Mouse (Mus musculus): Measurements from ENCODE around the gene Hunk. TPM values are rescaled to one million over a fixed set of nuclear protein-coding genes. Genes with fewer than 3 reads are reported as not detected.
A peak's percentile ranks its signal among the peaks of the same experiment; 100 is the strongest.

Gene Hunk
- polyA plus RNA-seq, 1 experiment from 2014 or later: 7.8 TPM

DNA sequence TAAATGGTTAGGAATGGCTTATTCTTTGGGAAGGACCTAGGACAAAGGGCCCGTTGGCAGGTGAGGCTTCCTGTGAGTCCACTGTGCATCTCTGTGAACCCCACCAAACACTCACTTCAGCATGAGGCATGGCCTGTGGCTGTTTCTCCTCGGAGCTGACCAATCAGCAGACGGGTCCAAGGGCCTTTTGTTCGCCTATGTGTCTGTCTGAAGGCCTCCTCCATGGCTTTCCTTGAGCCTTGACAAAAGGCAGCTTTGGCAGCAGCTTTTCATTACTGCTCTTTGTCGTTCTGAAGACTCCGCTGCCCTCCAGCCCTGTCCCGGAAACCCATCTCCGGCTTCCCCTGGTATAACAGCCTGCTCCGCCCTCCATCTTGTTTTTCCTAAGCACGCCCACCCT lies 54.8 kb downstream of the Hunk start:
- ATAC-seq (ENCODE audit: low FRiP score): no peak
- no peak for DNase-seq (ENCODE audit: low spot score)
- Histone ChIP-seq H3K9me3 (ENCODE audit: control insufficient read depth, low read length) (no peaks in the 10 kb centered on the region), H3K9ac (no peak overlapping the region), H3K4me2 (replicated peaks) (no peak overlapping the region), H3K36me3 (replicated peaks; ENCODE audit: control insufficient read depth, insufficient read depth) (no peaks in the 10 kb centered on the region), H3K27ac (no peak overlapping the region), H3K4me3 (replicated peaks; ENCODE audit: low read length) (no peak overlapping the region), H3K4me1 (replicated peaks; ENCODE audit: control insufficient read depth, insufficient read depth, low read length) (peaks cover 14% of the 10 kb centered on the region; the same call in 1 of the 2 replicates), H3K27me3 (ENCODE audit: control insufficient read depth, insufficient read depth, low read length) (no peaks in the 10 kb centered on the region)
- WGBS: 49% methylated on average over 10 of the region's 10 CpGs

DNA sequence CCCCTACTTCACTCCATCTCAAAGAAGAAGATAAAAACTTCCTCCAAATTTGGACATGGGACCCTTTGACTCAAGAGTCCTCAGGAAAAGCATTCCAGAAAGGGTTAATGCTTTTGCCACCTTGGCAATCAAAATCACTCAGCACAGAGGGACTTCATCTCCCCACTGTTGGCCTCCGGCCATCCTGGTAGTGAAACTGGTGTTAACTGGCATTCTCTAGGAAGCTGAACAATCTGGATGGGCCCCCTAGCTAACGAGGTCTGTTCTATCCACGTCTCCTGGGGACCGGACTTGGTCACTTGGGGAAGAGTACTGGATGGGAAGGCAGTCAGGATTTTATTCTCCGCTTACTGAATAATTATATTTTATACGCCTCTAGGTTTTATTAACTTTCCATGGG lies 57.2 kb downstream of the Hunk start:
- H3K4me3 ChIP-seq (replicated peaks; ENCODE audit: low read length): no peak overlapping the region
- no peak for ATAC-seq (ENCODE audit: low FRiP score)
- peaks cover 14% of the 10 kb centered on the region; the same call in 1 of the 2 replicates for H3K4me1 ChIP-seq (replicated peaks; ENCODE audit: control insufficient read depth, insufficient read depth, low read length)
- H3K36me3 ChIP-seq (replicated peaks; ENCODE audit: control insufficient read depth, insufficient read depth): no peaks in the 10 kb centered on the region
- H3K4me2 ChIP-seq (replicated peaks): no peak overlapping the region
- no peaks in the 10 kb centered on the region for H3K27me3 ChIP-seq (ENCODE audit: control insufficient read depth, insufficient read depth, low read length)
- no peak overlapping the region for H3K9ac ChIP-seq
- no peak overlapping the region for H3K27ac ChIP-seq
- no peak for DNase-seq (ENCODE audit: low spot score)
- 51% methylated on average over 6 of the region's 6 CpGs for WGBS
- no peaks in the 10 kb centered on the region for H3K9me3 ChIP-seq (ENCODE audit: control insufficient read depth, low read length)

DNA sequence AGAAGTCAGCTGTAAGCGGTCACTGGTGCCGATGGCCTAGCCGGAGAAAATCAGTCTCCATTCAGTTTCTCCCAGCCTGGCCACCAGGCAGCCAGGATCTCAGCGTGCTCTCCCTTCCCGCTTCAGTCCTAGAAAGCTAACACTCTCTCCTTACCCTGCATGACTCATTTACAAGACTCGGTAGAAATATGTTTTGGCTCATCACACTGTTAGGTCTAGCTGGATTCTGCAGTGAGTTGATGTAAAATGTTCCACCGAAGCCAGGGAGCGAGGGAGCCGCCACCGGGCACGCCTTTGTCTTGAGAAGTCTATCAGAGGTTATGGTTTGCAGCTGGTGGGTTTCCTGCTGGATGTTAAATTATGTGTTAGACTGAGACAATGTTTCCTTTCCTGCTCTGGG lies 67.4 kb downstream of the Hunk start:
- peaks cover 6% of the 10 kb centered on the region; the same call in 1 of the 2 replicates for H3K36me3 ChIP-seq (replicated peaks; ENCODE audit: control insufficient read depth, insufficient read depth)
- H3K27me3 ChIP-seq (ENCODE audit: control insufficient read depth, insufficient read depth, low read length): no peaks in the 10 kb centered on the region
- no peaks in the 10 kb centered on the region for H3K9me3 ChIP-seq (ENCODE audit: control insufficient read depth, low read length)
- H3K27ac ChIP-seq: no peak overlapping the region
- DNase-seq (ENCODE audit: low spot score) (no peak), ATAC-seq (ENCODE audit: low FRiP score) (no peak)
- H3K4me2 ChIP-seq (replicated peaks): no peak overlapping the region
- H3K4me3 ChIP-seq (replicated peaks; ENCODE audit: low read length): no peak overlapping the region
- H3K9ac ChIP-seq: no peak overlapping the region
- H3K4me1 ChIP-seq (replicated peaks; ENCODE audit: control insufficient read depth, insufficient read depth, low read length): peaks cover 12% of the 10 kb centered on the region
- 85% methylated on average over 11 of the region's 11 CpGs for WGBS

DNA sequence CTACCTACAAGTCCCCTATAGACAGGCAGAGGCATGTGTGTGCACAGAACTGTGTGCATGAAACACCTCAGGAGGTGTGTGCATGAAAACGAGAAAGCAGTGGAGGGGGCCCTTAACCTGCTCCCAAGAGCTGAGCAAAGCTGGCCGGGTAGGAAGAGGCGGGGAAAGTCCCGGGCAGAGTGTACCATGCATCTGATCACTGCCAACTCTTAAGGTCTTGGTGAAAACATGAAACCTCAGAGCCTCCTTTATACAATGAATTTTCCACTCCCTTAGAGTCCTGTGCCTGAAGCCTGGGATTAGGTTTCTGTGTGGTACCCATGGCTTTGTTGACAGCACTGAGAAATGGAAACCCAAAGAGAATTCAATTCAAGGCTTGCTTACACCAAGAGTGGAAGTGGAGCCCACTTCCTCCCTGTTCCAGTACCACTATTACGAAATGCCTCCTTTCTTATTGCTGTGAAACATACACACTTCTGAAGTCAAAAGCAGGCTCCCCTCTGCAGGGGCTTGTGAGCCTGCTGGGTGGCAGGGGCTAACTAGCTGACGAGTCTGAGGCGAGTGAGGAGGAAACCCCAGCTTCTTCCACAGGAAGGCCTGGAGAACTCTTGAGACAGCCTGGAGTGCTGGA lies 70.8 kb downstream of the Hunk start:
- Histone ChIP-seq H3K36me3 (replicated peaks; ENCODE audit: control insufficient read depth, insufficient read depth) (peaks cover 6% of the 10 kb centered on the region; the same call in 1 of the 2 replicates), H3K9me3 (ENCODE audit: control insufficient read depth, low read length) (no peaks in the 10 kb centered on the region), H3K4me1 (replicated peaks; ENCODE audit: control insufficient read depth, insufficient read depth, low read length) (0 out of 2 replicates have a peak, but pooled peaks cover 4% of the 10 kb centered on the region), H3K4me3 (replicated peaks; ENCODE audit: low read length) (no peak overlapping the region), H3K4me2 (replicated peaks) (no peak overlapping the region), H3K9ac (no peak overlapping the region), H3K27me3 (ENCODE audit: control insufficient read depth, insufficient read depth, low read length) (no peaks in the 10 kb centered on the region), H3K27ac (no peak overlapping the region)
- WGBS: 84% methylated on average over 7 of the region's 7 CpGs
- DNase-seq (ENCODE audit: low spot score): no peak
- ATAC-seq (ENCODE audit: low FRiP score): no peak

DNA sequence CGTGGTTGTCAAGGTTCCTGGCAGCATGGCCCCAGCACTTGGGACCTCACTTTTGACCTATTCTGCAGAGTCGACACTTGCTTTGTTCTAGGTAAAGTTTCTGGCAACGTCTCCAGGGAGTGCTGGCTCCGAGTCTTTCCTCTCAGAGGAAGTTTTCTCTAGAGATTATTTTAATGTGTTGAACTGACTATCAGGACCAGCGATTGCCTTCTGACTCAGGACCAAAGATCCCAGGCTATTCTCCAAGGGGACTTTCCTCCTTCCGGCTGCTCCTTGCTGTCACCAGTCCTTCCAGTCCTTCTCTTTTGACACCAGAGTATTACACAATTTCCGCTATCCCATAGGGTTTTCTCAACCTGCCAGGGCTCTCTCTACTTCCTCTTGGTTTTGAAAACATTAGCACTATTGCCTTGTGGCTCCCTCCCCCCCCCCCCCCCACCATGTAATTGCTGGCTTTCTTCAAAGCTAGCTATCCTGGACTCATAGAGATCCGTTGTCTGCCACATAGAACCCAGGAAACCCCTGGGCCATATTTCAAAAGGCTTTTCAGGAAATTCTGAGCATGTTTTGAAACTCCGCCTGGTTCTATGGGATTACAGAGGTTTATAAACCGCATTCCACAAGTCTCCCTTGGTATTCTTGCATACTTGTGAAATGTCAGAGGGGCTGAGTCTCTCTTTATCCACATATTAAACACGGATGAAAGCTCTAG lies 73.2 kb downstream of the Hunk start:
- peaks cover 7% of the 10 kb centered on the region for H3K36me3 ChIP-seq (replicated peaks; ENCODE audit: control insufficient read depth, insufficient read depth)
- no peak overlapping the region for H3K4me2 ChIP-seq (replicated peaks)
- WGBS: 30% methylated on average over 11 of the region's 11 CpGs
- H3K4me3 ChIP-seq (replicated peaks; ENCODE audit: low read length): no peak overlapping the region
- no peaks in the 10 kb centered on the region for H3K27me3 ChIP-seq (ENCODE audit: control insufficient read depth, insufficient read depth, low read length)
- H3K9me3 ChIP-seq (ENCODE audit: control insufficient read depth, low read length): no peaks in the 10 kb centered on the region
- ATAC-seq (ENCODE audit: low FRiP score): peak; percentile 46; the same call in 1 of the 2 replicates
- no peak overlapping the region for H3K9ac ChIP-seq
- peak; percentile 35 for DNase-seq (ENCODE audit: low spot score)
- H3K4me1 ChIP-seq (replicated peaks; ENCODE audit: control insufficient read depth, insufficient read depth, low read length): peaks cover 6% of the 10 kb centered on the region; the same call in 1 of the 2 replicates
- H3K27ac ChIP-seq: 0 out of 2 replicates have a peak overlapping the region, but pooled peaks have one; percentile 43

DNA sequence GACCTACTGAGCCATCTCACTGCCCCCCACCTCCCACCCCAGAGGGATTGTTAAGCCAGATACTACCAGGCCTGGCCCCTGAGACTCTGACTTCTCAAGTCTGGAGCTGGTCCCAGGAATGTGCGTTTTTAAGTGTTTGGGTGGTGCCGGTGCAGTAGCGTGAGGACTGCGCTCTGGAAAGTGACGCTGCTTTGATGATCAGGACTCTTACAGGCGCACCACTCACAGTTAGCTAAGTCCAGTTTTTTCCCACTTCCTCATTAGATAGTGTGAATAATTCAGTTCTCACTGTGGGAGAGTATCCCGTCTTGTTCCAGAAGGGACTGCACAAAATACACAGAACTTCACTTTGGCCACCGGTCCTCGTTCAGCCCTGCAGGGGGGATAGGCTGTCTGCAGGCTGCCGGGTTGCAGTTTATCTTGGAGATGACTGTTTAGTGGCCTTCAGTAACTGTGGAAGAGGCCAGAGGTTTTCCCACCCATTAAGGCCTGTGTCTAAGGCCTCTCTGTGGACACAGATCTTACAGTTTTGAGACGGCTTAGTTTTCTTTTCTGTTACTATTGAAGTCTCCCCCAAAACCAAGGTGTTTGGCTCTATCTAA lies 75.6 kb downstream of the Hunk start:
- Histone ChIP-seq H3K27ac (no peak overlapping the region), H3K36me3 (replicated peaks; ENCODE audit: control insufficient read depth, insufficient read depth) (peaks cover 21% of the 10 kb centered on the region), H3K9me3 (ENCODE audit: control insufficient read depth, low read length) (no peaks in the 10 kb centered on the region; the same call in 1 of the 2 replicates), H3K9ac (no peak overlapping the region), H3K4me2 (replicated peaks) (no peak overlapping the region), H3K27me3 (ENCODE audit: control insufficient read depth, insufficient read depth, low read length) (no peaks in the 10 kb centered on the region), H3K4me3 (replicated peaks; ENCODE audit: low read length) (no peak overlapping the region), H3K4me1 (replicated peaks; ENCODE audit: control insufficient read depth, insufficient read depth, low read length) (peaks cover 6% of the 10 kb centered on the region; the same call in 1 of the 2 replicates)
- ATAC-seq (ENCODE audit: low FRiP score): no peak
- no peak for DNase-seq (ENCODE audit: low spot score)
- 64% methylated on average over 11 of the region's 11 CpGs for WGBS

DNA sequence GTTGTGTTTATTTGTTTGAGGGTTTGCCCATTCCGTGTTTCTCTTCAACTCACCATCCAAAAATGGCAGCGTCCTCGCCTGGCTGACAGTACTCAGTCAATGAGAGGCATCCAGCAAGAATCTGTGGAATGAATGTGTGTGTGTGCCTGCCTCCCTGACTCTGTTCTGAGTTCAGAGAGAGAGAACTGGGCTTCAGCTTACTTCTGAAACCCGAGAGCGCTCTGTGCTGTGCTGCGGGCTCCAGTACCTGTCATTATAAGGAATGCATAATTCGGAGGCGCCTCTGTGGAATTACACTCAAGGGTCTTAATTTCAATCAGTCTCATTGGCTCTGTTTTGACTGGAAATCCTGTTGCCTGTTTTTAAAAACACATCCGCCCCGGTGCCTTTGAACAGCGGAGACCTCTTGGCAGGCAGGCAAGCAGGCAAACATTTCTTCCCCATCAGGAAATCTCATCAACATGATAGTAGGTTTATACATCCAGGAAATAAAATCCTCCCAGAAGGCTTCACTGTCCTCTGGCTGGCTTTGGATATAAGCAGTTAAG lies 77.0 kb downstream of the Hunk start:
- 76% methylated on average over 11 of the region's 11 CpGs for WGBS
- no peak overlapping the region for H3K4me2 ChIP-seq (replicated peaks)
- H3K9ac ChIP-seq: no peak overlapping the region
- H3K36me3 ChIP-seq (replicated peaks; ENCODE audit: control insufficient read depth, insufficient read depth): peaks cover 33% of the 10 kb centered on the region
- no peak overlapping the region for H3K4me3 ChIP-seq (replicated peaks; ENCODE audit: low read length)
- no peaks in the 10 kb centered on the region; the same call in 1 of the 2 replicates for H3K9me3 ChIP-seq (ENCODE audit: control insufficient read depth, low read length)
- H3K27ac ChIP-seq: no peak overlapping the region
- H3K4me1 ChIP-seq (replicated peaks; ENCODE audit: control insufficient read depth, insufficient read depth, low read length): peaks cover 6% of the 10 kb centered on the region; the same call in 1 of the 2 replicates
- no peaks in the 10 kb centered on the region for H3K27me3 ChIP-seq (ENCODE audit: control insufficient read depth, insufficient read depth, low read length)
- ATAC-seq (ENCODE audit: low FRiP score) (no peak), DNase-seq (ENCODE audit: low spot score) (no peak)

DNA sequence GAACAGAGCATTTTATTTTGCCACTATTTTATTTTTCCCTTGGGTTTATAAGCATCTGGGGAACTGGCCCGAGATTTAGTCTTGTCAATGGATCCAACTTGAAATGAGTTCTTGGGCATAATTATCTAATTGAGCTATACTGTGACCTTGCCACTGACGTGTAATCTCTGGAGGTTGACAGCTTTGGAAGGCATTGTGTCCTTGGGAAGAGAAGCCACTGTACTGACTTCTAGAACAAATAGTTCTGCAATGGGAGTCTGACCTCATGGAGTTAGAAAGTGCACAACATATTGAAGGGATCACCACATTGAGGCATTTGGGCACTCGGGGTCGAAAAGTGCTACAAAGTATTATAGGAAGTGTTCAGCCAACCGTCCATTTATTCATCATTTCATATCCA lies 79.3 kb downstream of the Hunk start:
- Histone ChIP-seq H3K27ac (no peak overlapping the region), H3K9ac (no peak overlapping the region), H3K36me3 (replicated peaks; ENCODE audit: control insufficient read depth, insufficient read depth) (peaks cover 43% of the 10 kb centered on the region), H3K4me3 (replicated peaks; ENCODE audit: low read length) (no peak overlapping the region), H3K4me1 (replicated peaks; ENCODE audit: control insufficient read depth, insufficient read depth, low read length) (peaks cover 6% of the 10 kb centered on the region; the same call in 1 of the 2 replicates), H3K4me2 (replicated peaks) (no peak overlapping the region), H3K9me3 (ENCODE audit: control insufficient read depth, low read length) (no peaks in the 10 kb centered on the region; the same call in 1 of the 2 replicates), H3K27me3 (ENCODE audit: control insufficient read depth, insufficient read depth, low read length) (no peaks in the 10 kb centered on the region)
- WGBS: 95% methylated on average over 5 of the region's 5 CpGs
- no peak for DNase-seq (ENCODE audit: low spot score)
- ATAC-seq (ENCODE audit: low FRiP score): no peak

DNA sequence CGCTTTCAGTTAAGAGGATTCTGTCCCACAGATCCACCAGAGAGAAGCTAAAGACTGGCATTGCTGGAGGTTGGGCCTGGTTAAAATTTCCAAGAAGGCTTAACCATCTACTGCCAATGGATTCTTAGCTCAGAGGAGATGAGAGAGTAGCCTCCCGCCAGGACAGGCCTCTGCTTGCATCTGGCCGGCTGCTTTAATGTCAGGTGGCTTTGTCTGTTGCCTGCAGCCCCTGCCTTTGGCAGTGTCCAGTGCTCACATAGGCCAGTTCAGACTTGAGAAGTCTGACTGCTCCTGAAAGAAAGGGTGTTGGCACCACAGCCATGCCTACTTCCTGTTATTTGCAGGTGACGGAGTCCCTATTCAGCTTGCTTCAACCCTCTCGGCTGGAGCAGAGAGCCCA lies 82.5 kb downstream of the Hunk start:
- ATAC-seq (ENCODE audit: low FRiP score) (no peak), DNase-seq (ENCODE audit: low spot score) (no peak)
- H3K36me3 ChIP-seq (replicated peaks; ENCODE audit: control insufficient read depth, insufficient read depth): peaks cover 51% of the 10 kb centered on the region
- H3K27ac ChIP-seq: no peak overlapping the region
- H3K4me3 ChIP-seq (replicated peaks; ENCODE audit: low read length): no peak overlapping the region
- H3K27me3 ChIP-seq (ENCODE audit: control insufficient read depth, insufficient read depth, low read length): no peaks in the 10 kb centered on the region
- no peaks in the 10 kb centered on the region for H3K4me1 ChIP-seq (replicated peaks; ENCODE audit: control insufficient read depth, insufficient read depth, low read length)
- H3K9ac ChIP-seq: no peak overlapping the region
- no peaks in the 10 kb centered on the region; the same call in 1 of the 2 replicates for H3K9me3 ChIP-seq (ENCODE audit: control insufficient read depth, low read length)
- WGBS: 85% methylated on average over 5 of the region's 5 CpGs
- H3K4me2 ChIP-seq (replicated peaks): no peak overlapping the region

Measured in hindbrain, embryonic 14.5 days (tissue).